Mouse (Mus musculus) left cerebral cortex, adult 2 months (tissue): ENCODE results near the gene Ddc. TPM values are rescaled to one million over a fixed set of nuclear protein-coding genes. Genes with fewer than 3 reads are reported as not detected.

Experiments used
- DNase-seq, 2 experiments: peaks; one replicate each; pipeline ENCODE4 v3.0.0; 2021 to 2022; ENCODE audit warnings: low spot score in 2 of 2, mixed read lengths in 1 of 2; ENCODE audit errors: extremely low spot score in 1 of 2
- H3K27ac ChIP-seq: fragments of 200-600 bp; 2 replicates; pipeline ENCODE4 v1.8.1; 2022
- H3K4me3 ChIP-seq: fragments of 200-600 bp; 2 replicates; pipeline ENCODE4 v1.8.1; 2022
- CTCF ChIP-seq: fragments of 200-600 bp; IDR thresholded peaks from 2 replicates; pipeline ENCODE4 v1.8.1; 2022; ENCODE audit warnings: antibody characterized with exemption, mild to moderate bottlenecking, moderate library complexity
- intact Hi-C: fragments of 180-260 bp; cut with DNase I; formaldehyde crosslinking; loops from one replicate; pipeline ENCODE4 v1.15.1; 2025
- total RNA-seq, 2 experiments: library from RNA; stranded (reverse); gene quantifications; 2 replicates each; pipeline ENCODE4 v1.2.3; 2021

Ddc gene
- total RNA-seq, 2 experiments from 2014 or later, result 3.6 to 5.8 TPM

GRCm38 (mm10) chr11:11833100-11833499 lies 64.8 kb downstream of the Ddc start:
- intact Hi-C loops, result no loop called here
- no peak for TF ChIP-seq CTCF
- no peak overlapping the region for H3K4me3 ChIP-seq
- H3K27ac ChIP-seq, result no peak overlapping the region
- DNase-seq, result no peak

- no peak for DNase-seq
- no peak overlapping the region for H3K4me3 ChIP-seq
- H3K27ac ChIP-seq, result no peak overlapping the region
- TF ChIP-seq CTCF, result no peak
- intact Hi-C loops, result no loop called here
Measured at GRCm38 (mm10) chr11:11832755-11833084, 65.2 kb downstream of the Ddc start.

- Histone ChIP-seq H3K27ac (no peak overlapping the region), H3K4me3 (no peak overlapping the region)
- no peak for TF ChIP-seq CTCF
- intact Hi-C loops, result no loop called here
- no peak for DNase-seq
Measured at GRCm38 (mm10) chr11:11831940-11832754, 65.8 kb downstream of the Ddc start.

GRCm38 (mm10) chr11:11831526-11831925 lies 66.4 kb downstream of the Ddc start:
- no peak for DNase-seq
- intact Hi-C loops, result no loop called here
- TF ChIP-seq CTCF, result no peak
- no peak overlapping the region for H3K4me3 ChIP-seq
- H3K27ac ChIP-seq, result no peak overlapping the region

GRCm38 (mm10) chr11:11830884-11831495 lies 67.0 kb downstream of the Ddc start:
- no peak overlapping the region for H3K4me3 ChIP-seq
- no peak for DNase-seq
- no peak overlapping the region for H3K27ac ChIP-seq
- intact Hi-C loops, result no loop called here
- no peak for TF ChIP-seq CTCF

DNA sequence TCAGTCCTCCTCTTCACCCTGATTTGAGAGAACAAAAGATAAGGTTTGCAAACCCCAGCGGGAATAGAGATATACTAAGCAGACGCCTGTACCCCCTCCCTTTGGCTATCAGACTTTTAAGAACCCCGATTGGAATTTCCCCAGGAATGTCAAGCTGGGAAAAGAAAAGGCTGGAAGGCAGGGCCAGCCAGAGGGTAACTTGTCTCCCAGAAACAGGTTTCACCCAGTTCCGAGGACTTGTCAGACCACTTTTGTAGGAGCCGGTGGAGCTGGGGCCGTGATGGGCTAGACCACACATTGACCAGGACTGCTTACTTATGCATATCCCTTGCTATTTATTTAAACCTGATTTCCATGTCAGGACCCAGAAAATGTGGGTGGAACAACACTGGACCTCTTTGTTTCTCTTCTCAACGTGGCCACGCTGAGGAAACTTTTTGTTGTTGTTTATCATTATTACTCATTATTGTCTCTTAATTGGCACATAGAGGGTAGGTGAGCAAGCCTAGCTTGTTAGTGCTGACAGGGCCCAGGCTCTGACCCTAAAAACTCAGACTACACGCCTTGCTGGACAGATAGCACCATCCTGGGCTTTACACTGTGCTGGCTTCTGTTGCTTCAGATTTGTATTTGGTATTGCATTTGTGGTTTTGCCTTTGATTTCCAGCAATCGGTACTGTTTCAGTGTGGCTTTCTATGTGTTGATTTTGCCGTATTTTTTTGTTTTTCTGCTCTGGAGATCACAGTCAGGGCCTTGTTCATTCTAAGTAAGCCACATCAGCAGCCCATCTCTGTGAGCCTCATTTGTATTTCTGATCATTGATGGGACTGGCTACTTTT lies 68.6 kb downstream of the Ddc start:
- no peak for DNase-seq
- intact Hi-C loops, result no loop called here
- no peak overlapping the region for H3K4me3 ChIP-seq
- H3K27ac ChIP-seq, result no peak overlapping the region
- no peak for TF ChIP-seq CTCF

- H3K27ac ChIP-seq, result no peak overlapping the region
- no peak for TF ChIP-seq CTCF
- DNase-seq, result no peak
- H3K4me3 ChIP-seq, result no peak overlapping the region
- intact Hi-C loops, result no loop called here
Measured at GRCm38 (mm10) chr11:11828761-11829160, 69.2 kb downstream of the Ddc start.

- no peak for DNase-seq
- intact Hi-C loops, result no loop called here
- no peak overlapping the region for H3K27ac ChIP-seq
- TF ChIP-seq CTCF, result no peak
- no peak overlapping the region for H3K4me3 ChIP-seq
Measured at GRCm38 (mm10) chr11:11828251-11828650, 69.7 kb downstream of the Ddc start.

GRCm38 (mm10) chr11:11826475-11826874 lies 71.5 kb downstream of the Ddc start:
- TF ChIP-seq CTCF, result no peak
- no peak for DNase-seq
- no peak overlapping the region for H3K4me3 ChIP-seq
- intact Hi-C loops, result no loop called here
- no peak overlapping the region for H3K27ac ChIP-seq

- intact Hi-C loops, result no loop called here
- Histone ChIP-seq H3K27ac (no peak overlapping the region), H3K4me3 (no peak overlapping the region)
- TF ChIP-seq CTCF, result no peak
- DNase-seq, result no peak
Measured at GRCm38 (mm10) chr11:11825670-11826069, 72.3 kb downstream of the Ddc start.

DNA sequence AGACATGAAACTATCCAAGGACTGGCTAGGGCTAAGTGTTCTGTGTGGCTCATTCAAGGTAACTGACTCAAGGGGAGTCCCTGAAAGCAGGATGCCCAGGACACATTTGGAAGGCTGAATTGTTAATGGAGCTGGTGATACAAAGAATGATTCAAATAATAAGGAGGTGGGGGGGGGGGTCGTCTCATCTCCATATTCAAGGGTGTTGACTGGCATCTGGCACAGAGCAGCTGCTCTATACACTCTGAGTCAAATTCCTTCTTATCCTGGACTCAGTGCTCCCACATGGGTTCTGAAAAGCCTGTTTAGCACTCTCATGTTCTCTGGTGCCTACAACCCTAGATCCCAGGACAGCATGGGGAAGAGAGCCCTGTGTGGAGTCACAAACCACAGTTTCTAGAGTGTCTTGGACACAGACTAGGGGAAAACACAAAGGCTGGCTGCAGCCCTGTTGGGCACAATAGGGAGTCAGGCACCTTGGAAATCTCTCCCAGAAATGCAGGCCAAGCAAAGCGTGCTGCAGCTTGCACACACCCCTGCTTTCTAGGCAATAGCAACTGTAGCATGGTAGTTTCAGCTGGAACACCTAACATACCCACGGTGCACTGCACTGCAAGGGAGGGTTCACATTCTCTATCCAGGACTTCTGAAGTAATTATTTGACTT lies 72.8 kb downstream of the Ddc start:
- H3K4me3 ChIP-seq, result no peak overlapping the region
- no peak for TF ChIP-seq CTCF
- intact Hi-C loops, result loop anchor here (5.0 kb wide), 2 partner anchors 467 to 532 kb away; no protein-coding TSS in a partner anchor
- no peak for DNase-seq
- no peak overlapping the region for H3K27ac ChIP-seq
